Mouse (Mus musculus): ENCODE results near the gene Syde2.

DNA sequence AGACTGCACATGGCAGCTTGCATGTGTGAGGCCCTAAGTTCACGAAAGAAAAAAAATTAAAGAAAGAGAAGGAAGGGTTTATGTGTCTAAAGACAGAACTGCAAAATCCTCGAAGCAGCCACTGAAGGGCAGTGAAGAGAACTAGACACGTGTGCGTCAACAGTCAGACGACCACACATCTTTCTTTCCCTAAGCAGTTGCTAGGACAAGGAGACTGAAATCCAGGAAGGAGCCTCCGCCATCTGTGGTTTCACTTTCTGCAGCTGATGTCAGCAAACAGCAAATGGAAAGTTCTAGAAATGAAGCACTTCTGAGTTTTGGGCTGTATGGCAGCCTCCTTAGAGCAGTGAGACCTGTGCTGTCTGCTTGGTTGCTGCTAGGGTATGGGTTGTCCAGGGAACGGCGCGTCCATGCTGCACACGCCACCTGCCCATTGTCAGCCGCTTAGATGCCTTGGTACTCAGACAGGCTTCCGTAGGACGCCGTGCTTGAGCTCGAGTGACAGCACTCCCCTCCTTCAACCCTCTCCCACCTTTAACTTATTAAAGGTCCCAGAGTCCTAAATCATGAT, 71.8 kb downstream of the Syde2 start:
- TF ChIP-seq CTCF (conservative IDR thresholded peaks at IDR 0.05; ENCODE audit: low read length) (no peak), NANOG (IDR thresholded peaks at IDR 0.05; ENCODE audit: borderline replicate concordance, low read length) (no peak), POU5F1 (IDR thresholded peaks at IDR 0.05; ENCODE audit: borderline replicate concordance, low read length) (no peak)
